Mouse (Mus musculus): ENCODE results near the gene Arhgap23. TPM values are rescaled to one million over a fixed set of nuclear protein-coding genes. Genes with fewer than 3 reads are reported as not detected.
A peak's percentile ranks its signal among the peaks of the same experiment; 100 is the strongest.

Gene Arhgap23
- polyA plus RNA-seq, 1 experiment from 2014 or later, result 8.5 TPM

DNA sequence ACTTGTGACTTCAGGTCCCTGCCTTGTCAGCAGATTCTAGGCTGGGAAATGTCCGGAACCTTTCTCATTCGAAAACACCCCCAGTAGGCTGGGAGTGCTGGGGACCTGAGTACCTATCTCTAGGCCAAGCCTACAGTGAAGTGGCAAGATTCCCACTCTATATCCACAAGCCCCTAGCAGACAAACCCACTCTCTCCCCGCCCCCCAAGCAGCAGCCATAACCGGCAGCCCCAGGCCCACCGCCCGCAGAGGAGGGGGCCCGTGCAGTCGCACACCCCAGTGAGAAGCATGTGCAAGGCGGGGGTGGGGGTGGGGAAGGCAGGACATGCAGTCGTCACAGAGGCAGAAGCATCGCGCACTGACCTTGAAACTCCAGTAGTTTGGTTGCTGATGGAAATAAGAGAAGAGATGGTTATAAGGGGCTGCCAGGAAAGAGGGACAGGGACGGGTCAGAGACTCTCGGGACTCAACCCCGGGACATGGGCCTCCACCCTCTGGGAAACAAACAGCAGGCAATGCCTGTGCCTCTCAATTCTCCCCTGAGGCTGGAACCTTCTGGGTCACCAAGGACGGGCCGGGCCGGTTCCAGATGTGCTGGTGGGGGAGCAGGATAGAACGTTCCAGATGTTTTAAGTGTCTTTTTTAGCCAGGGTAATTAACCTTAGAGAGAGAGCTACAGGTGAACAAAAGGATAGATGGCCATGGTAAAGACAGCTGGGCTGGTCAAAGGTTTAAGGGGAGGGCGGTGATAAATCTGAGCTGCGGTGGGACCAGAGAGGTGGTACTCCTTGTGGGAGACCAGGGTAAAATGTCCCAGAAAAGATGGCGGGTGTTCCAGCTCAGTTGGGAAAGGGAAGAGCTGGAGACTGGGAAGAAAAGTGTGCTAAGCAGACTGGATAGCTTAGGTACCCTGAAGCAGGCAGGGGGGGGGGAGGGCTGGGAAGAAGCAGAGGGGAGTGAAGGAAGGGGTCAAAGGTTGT, 127.1 kb downstream of the Arhgap23 start:
- no peak for DNase-seq (ENCODE audit: low spot score)
- Histone ChIP-seq H3K9ac (no peak overlapping the region), H3K4me2 (replicated peaks) (no peak overlapping the region), H3K36me3 (replicated peaks; ENCODE audit: control insufficient read depth, insufficient read depth) (no peaks in the 10 kb centered on the region; the same call in 1 of the 2 replicates), H3K27ac (no peak overlapping the region), H3K4me3 (replicated peaks; ENCODE audit: low read length) (no peak overlapping the region), H3K9me3 (ENCODE audit: control insufficient read depth, low read length) (no peaks in the 10 kb centered on the region), H3K27me3 (ENCODE audit: control insufficient read depth, insufficient read depth, low read length) (peaks cover 17% of the 10 kb centered on the region), H3K4me1 (replicated peaks; ENCODE audit: control insufficient read depth, insufficient read depth, low read length) (peaks cover 51% of the 10 kb centered on the region)
- whole genome bisulfite sequencing, result 79% methylated on average over 22 of the region's 22 CpGs
- ATAC-seq (ENCODE audit: low FRiP score), result no peak

GRCm38 (mm10) chr11:97543181-97543733, 127.9 kb downstream of the Arhgap23 start:
- no peak overlapping the region for H3K9ac ChIP-seq
- 50% methylated on average over 12 of the region's 12 CpGs for WGBS
- DNase-seq (ENCODE audit: low spot score) (no peak), ATAC-seq (ENCODE audit: low FRiP score) (peak; percentile 26; the same call in 1 of the 2 replicates)
- peaks cover 51% of the 10 kb centered on the region for H3K4me1 ChIP-seq (replicated peaks; ENCODE audit: control insufficient read depth, insufficient read depth, low read length)
- H3K27me3 ChIP-seq (ENCODE audit: control insufficient read depth, insufficient read depth, low read length), result peaks cover 19% of the 10 kb centered on the region
- no peak overlapping the region for H3K4me3 ChIP-seq (replicated peaks; ENCODE audit: low read length)
- no peak overlapping the region for H3K27ac ChIP-seq
- no peak overlapping the region for H3K4me2 ChIP-seq (replicated peaks)
- H3K36me3 ChIP-seq (replicated peaks; ENCODE audit: control insufficient read depth, insufficient read depth), result no peaks in the 10 kb centered on the region; the same call in 1 of the 2 replicates
- no peaks in the 10 kb centered on the region for H3K9me3 ChIP-seq (ENCODE audit: control insufficient read depth, low read length)

GRCm38 (mm10) chr11:97543883-97544282, 128.6 kb downstream of the Arhgap23 start:
- H3K4me1 ChIP-seq (replicated peaks; ENCODE audit: control insufficient read depth, insufficient read depth, low read length), result peaks cover 51% of the 10 kb centered on the region
- WGBS, result 75% methylated on average over 9 of the region's 9 CpGs
- no peak for ATAC-seq (ENCODE audit: low FRiP score)

GRCm38 (mm10) chr11:97545808-97546560, 130.7 kb downstream of the Arhgap23 start:
- 4% methylated on average over 25 of the region's 26 CpGs for WGBS

More at GRCm38 (mm10) chr11:97543883-97544282, 128.6 kb downstream of the Arhgap23 start:
- H3K4me2 ChIP-seq (replicated peaks), result no peak overlapping the region
- H3K27me3 ChIP-seq (ENCODE audit: control insufficient read depth, insufficient read depth, low read length), result peaks cover 17% of the 10 kb centered on the region
- no peak overlapping the region for H3K9ac ChIP-seq
- H3K27ac ChIP-seq, result no peak overlapping the region
- no peak for DNase-seq (ENCODE audit: low spot score)
- H3K36me3 ChIP-seq (replicated peaks; ENCODE audit: control insufficient read depth, insufficient read depth), result no peaks in the 10 kb centered on the region; the same call in 1 of the 2 replicates
- no peak overlapping the region for H3K4me3 ChIP-seq (replicated peaks; ENCODE audit: low read length)
- H3K9me3 ChIP-seq (ENCODE audit: control insufficient read depth, low read length), result no peaks in the 10 kb centered on the region

GRCm38 (mm10) chr11:97546804-97547411, 131.6 kb downstream of the Arhgap23 start:
- peak overlapping the region; percentile 86 for H3K4me2 ChIP-seq (replicated peaks)
- H3K27me3 ChIP-seq (ENCODE audit: control insufficient read depth, insufficient read depth, low read length), result peaks cover 34% of the 10 kb centered on the region
- 2% methylated on average over 37 of the region's 73 CpGs for WGBS
- peak overlapping the region; percentile 50 for H3K9ac ChIP-seq
- H3K36me3 ChIP-seq (replicated peaks; ENCODE audit: control insufficient read depth, insufficient read depth), result 0 out of 2 replicates have a peak, but pooled peaks cover 9% of the 10 kb centered on the region
- no peak overlapping the region for H3K27ac ChIP-seq
- no peak for DNase-seq (ENCODE audit: low spot score)
- H3K4me3 ChIP-seq (replicated peaks; ENCODE audit: low read length), result peak overlapping the region; percentile 36
- no peaks in the 10 kb centered on the region for H3K9me3 ChIP-seq (ENCODE audit: control insufficient read depth, low read length)
- peak; percentile 41 for ATAC-seq (ENCODE audit: low FRiP score)
- peaks cover 34% of the 10 kb centered on the region for H3K4me1 ChIP-seq (replicated peaks; ENCODE audit: control insufficient read depth, insufficient read depth, low read length)

More at GRCm38 (mm10) chr11:97545808-97546560, 130.7 kb downstream of the Arhgap23 start:
- peaks cover 36% of the 10 kb centered on the region for H3K4me1 ChIP-seq (replicated peaks; ENCODE audit: control insufficient read depth, insufficient read depth, low read length)
- peak overlapping the region; percentile 36 for H3K4me3 ChIP-seq (replicated peaks; ENCODE audit: low read length)
- no peaks in the 10 kb centered on the region for H3K9me3 ChIP-seq (ENCODE audit: control insufficient read depth, low read length)
- H3K4me2 ChIP-seq (replicated peaks), result peak overlapping the region; percentile 86
- peaks cover 34% of the 10 kb centered on the region for H3K27me3 ChIP-seq (ENCODE audit: control insufficient read depth, insufficient read depth, low read length)
- peaks cover 3% of the 10 kb centered on the region; the same call in 1 of the 2 replicates for H3K36me3 ChIP-seq (replicated peaks; ENCODE audit: control insufficient read depth, insufficient read depth)
- ATAC-seq (ENCODE audit: low FRiP score), result no peak
- peak overlapping the region; percentile 50 for H3K9ac ChIP-seq
- no peak for DNase-seq (ENCODE audit: low spot score)
- no peak overlapping the region for H3K27ac ChIP-seq

GRCm38 (mm10) chr11:97547957-97548706, 132.8 kb downstream of the Arhgap23 start:
- Histone ChIP-seq H3K4me3 (replicated peaks; ENCODE audit: low read length) (no peak overlapping the region), H3K36me3 (replicated peaks; ENCODE audit: control insufficient read depth, insufficient read depth) (0 out of 2 replicates have a peak, but pooled peaks cover 9% of the 10 kb centered on the region), H3K27me3 (ENCODE audit: control insufficient read depth, insufficient read depth, low read length) (peaks cover 34% of the 10 kb centered on the region), H3K27ac (no peak overlapping the region), H3K4me2 (replicated peaks) (no peak overlapping the region), H3K9me3 (ENCODE audit: control insufficient read depth, low read length) (no peaks in the 10 kb centered on the region), H3K4me1 (replicated peaks; ENCODE audit: control insufficient read depth, insufficient read depth, low read length) (peaks cover 25% of the 10 kb centered on the region), H3K9ac (no peak overlapping the region)
- ATAC-seq (ENCODE audit: low FRiP score), result no peak
- DNase-seq (ENCODE audit: low spot score), result no peak
- 67% methylated on average over 12 of the region's 12 CpGs for WGBS

DNA sequence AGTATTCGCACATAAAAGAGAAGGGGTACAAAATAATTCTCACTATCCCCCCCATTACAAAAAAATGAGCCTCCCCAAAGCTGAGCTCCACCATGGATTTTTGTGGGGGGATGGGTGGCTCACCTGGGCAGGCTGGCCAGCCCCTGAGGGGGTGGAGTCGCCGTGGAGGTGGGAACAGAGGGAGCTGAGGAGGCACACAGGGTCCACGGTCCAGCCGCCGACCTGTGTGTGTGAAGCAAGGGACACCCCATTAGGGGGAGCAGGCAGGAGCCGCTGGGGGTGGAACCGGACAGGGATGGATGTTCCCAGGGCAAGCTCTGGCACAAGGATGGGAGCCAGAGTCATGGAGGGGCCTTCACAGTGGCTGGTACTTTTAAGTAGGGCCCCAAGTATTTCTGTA, 133.4 kb downstream of the Arhgap23 start:
- Histone ChIP-seq H3K27ac (no peak overlapping the region), H3K9me3 (ENCODE audit: control insufficient read depth, low read length) (no peaks in the 10 kb centered on the region), H3K4me3 (replicated peaks; ENCODE audit: low read length) (no peak overlapping the region), H3K4me2 (replicated peaks) (no peak overlapping the region), H3K36me3 (replicated peaks; ENCODE audit: control insufficient read depth, insufficient read depth) (0 out of 2 replicates have a peak, but pooled peaks cover 9% of the 10 kb centered on the region), H3K9ac (no peak overlapping the region), H3K27me3 (ENCODE audit: control insufficient read depth, insufficient read depth, low read length) (peaks cover 34% of the 10 kb centered on the region), H3K4me1 (replicated peaks; ENCODE audit: control insufficient read depth, insufficient read depth, low read length) (peaks cover 19% of the 10 kb centered on the region)
- no peak for ATAC-seq (ENCODE audit: low FRiP score)
- no peak for DNase-seq (ENCODE audit: low spot score)
- whole genome bisulfite sequencing, result 57% methylated on average over 8 of the region's 8 CpGs

All from hindbrain, embryonic 14.5 days (tissue).